Mouse (Mus musculus) embryonic facial prominence, embryonic 14.5 days (tissue): ENCODE data around the gene Plcl1. TPM values are rescaled to one million over a fixed set of nuclear protein-coding genes. Genes with fewer than 3 reads are reported as not detected.

Source experiments
- ATAC-seq: fragments of 200-750 bp; cut with Nextera tagmentation; 2 replicates; pipeline ENCODE4 v1.8.0; 2017; ENCODE audit warnings: low read depth, moderate number of reproducible peaks, moderate TSS enrichment
- DNase-seq: peaks from one replicate; pipeline ENCODE4 v3.0.0-alpha.2; 2015; ENCODE audit warnings: low spot score
- H3K27ac ChIP-seq: fragments of 300-500 bp; sonication (generic); replicated peaks from 2 replicates; pipeline ENCODE4 v1.5.1; 2014; ENCODE audit warnings: low read depth, mild to moderate bottlenecking, low read length, moderate library complexity
- H3K27me3 ChIP-seq: fragments of 300-500 bp; sonication (generic); replicated peaks from 2 replicates; pipeline ENCODE4 v1.6.1; 2014; ENCODE audit warnings: low read length; ENCODE audit not compliant: control insufficient read depth, insufficient read depth
- H3K36me3 ChIP-seq: fragments of 300-500 bp; sonication (generic); 2 replicates; pipeline ENCODE4 v1.6.1; 2014; ENCODE audit warnings: low read length, mixed read lengths; ENCODE audit not compliant: control insufficient read depth, insufficient read depth
- H3K4me1 ChIP-seq: fragments of 300-500 bp; sonication (generic); 2 replicates; pipeline ENCODE4 v1.6.1; 2014; ENCODE audit warnings: antibody characterized with exemption, low read length; ENCODE audit not compliant: control insufficient read depth, insufficient read depth
- H3K4me2 ChIP-seq: fragments of 300-500 bp; sonication (generic); 2 replicates; pipeline ENCODE4 v1.6.1; 2014; ENCODE audit warnings: low read depth, mild to moderate bottlenecking, low read length, moderate library complexity, mixed read lengths
- H3K4me3 ChIP-seq: fragments of 300-500 bp; sonication (generic); 2 replicates; pipeline ENCODE4 v1.5.1; 2014; ENCODE audit warnings: low read depth, mild to moderate bottlenecking, low read length
- H3K9ac ChIP-seq: fragments of 300-500 bp; sonication (generic); 2 replicates; pipeline ENCODE4 v1.6.1; 2014; ENCODE audit warnings: low read depth, mild to moderate bottlenecking, low read length, moderate library complexity, mixed read lengths
- H3K9me3 ChIP-seq: fragments of 300-500 bp; sonication (generic); 2 replicates; pipeline ENCODE4 v1.6.1; 2016; ENCODE audit warnings: low read length; ENCODE audit not compliant: control insufficient read depth
- WGBS: fragments of 180-500 bp; shearing (Covaris S2); extraction: QIAGEN DNeasy Blood & Tissue Kit; methylation state at CpG from one replicate; pipeline ENCODE4 v1.1.7; 2014; 5-methylcytosine and 5-hydroxymethylcytosine counted together
- polyA plus RNA-seq: library from polyadenylated mRNA; unstranded; fragments of >200 nt; fragmentation: Nextera tagmentation; extraction: Ambion mirVana; gene quantifications from 2 replicates; pipeline ENCODE4 v1.2.1, GENCODE M21; 2014

The Plcl1 gene
- polyA plus RNA-seq, 1 experiment from 2014 or later: 2.4 TPM

DNA sequence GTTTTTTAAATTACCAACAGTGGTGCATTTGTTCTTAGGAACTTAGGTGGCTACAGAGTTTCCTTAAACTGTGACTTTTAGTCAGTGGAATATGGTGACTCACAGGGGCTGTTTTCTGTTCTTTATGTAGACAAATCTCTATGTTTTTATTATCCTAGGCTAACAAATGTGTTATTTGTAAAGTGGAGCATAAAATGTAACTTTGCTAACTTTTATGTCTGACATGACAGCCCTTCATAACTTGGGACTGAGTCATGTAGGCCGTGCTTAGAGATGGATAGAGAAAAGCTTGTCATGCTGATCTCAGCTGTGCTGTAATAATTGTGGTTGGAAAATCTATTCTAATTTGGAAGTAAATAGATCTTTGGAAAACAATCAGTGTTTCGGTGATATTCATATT is 23.3 kb downstream of the Plcl1 start:
- 86% methylated on average over 2 of the region's 2 CpGs for WGBS
- Histone ChIP-seq H3K9me3 (no peaks in the 10 kb centered on the region), H3K4me2 (no peak overlapping the region), H3K27ac (no peak overlapping the region), H3K36me3 (no peaks in the 10 kb centered on the region), H3K9ac (no peak overlapping the region), H3K27me3 (no peaks in the 10 kb centered on the region), H3K4me1 (no peaks in the 10 kb centered on the region), H3K4me3 (no peak overlapping the region)
- ATAC-seq: no peak
- no peak for DNase-seq

DNA sequence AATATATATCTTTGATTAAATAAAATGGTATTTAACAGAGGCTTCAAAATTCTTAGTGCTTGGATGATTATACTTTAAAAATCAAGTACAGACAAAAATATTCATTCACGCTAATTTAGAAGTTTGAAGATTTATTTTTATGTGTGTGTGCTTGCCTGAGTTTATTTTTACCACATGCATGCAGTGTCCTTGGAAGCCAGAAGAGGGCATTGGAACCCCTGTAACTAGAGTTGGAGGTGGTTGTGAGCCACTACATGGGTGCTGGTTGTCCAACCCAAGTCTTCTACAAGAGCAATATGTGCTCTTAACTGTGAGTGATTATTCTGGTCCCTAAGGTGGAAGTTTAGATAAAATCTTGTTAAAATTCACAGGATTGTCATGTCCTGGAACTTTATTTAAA is 24.0 kb downstream of the Plcl1 start:
- Histone ChIP-seq H3K4me1 (no peaks in the 10 kb centered on the region), H3K9me3 (no peaks in the 10 kb centered on the region), H3K4me2 (no peak overlapping the region), H3K4me3 (no peak overlapping the region), H3K36me3 (no peaks in the 10 kb centered on the region), H3K27me3 (no peaks in the 10 kb centered on the region), H3K9ac (no peak overlapping the region), H3K27ac (no peak overlapping the region)
- ATAC-seq: no peak
- WGBS: 95% methylated on average over 1 of the region's 1 CpGs
- DNase-seq: no peak

DNA sequence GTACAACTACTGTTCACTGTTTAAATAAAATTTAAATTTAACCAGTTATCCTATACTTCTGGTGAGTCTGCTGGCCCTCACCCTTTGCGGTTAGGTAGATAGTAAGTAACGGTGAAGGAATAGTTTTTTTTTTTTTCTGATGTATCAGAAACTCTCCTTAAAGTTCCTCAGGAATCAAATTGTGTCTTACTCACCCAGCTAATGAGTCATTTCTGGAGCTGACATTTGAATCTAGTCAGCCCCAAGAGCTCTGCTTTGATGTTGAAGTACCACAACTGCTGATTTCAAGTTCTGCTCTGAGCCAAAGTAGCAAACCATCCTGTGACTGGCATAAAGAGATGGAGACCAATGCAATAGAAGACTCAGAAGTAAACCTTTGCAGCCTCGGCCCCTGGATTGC is 24.9 kb downstream of the Plcl1 start:
- Histone ChIP-seq H3K4me3 (no peak overlapping the region), H3K27me3 (no peaks in the 10 kb centered on the region), H3K9ac (no peak overlapping the region), H3K4me1 (no peaks in the 10 kb centered on the region), H3K27ac (no peak overlapping the region), H3K36me3 (no peaks in the 10 kb centered on the region), H3K4me2 (no peak overlapping the region), H3K9me3 (no peaks in the 10 kb centered on the region)
- WGBS: 88% methylated on average over 3 of the region's 3 CpGs
- no peak for DNase-seq
- ATAC-seq: no peak

DNA sequence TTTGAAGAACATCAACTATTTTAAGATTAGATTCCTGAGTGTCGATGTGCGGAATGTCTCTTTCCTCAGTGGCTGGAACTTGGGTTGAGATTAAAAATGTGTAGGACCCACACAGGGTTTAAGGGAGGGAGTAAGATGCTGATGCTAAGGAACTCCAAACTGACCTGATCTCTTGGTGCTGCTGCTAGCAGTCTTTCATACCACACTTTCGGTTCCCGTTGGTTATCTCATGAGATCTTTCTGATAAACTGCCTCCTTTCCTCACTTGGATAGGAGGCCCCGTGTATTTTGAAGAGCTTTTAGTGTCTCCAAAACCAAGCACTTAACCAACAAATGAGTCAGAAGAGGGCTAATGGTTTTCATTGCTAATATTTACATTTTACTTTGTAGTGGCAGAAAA is 30.9 kb downstream of the Plcl1 start:
- Histone ChIP-seq H3K4me1 (no peaks in the 10 kb centered on the region), H3K9ac (no peak overlapping the region), H3K36me3 (no peaks in the 10 kb centered on the region), H3K27ac (no peak overlapping the region), H3K4me2 (no peak overlapping the region), H3K4me3 (no peak overlapping the region), H3K27me3 (no peaks in the 10 kb centered on the region), H3K9me3 (no peaks in the 10 kb centered on the region)
- no peak for ATAC-seq
- DNase-seq: no peak
- WGBS: 75% methylated on average over 5 of the region's 5 CpGs

DNA sequence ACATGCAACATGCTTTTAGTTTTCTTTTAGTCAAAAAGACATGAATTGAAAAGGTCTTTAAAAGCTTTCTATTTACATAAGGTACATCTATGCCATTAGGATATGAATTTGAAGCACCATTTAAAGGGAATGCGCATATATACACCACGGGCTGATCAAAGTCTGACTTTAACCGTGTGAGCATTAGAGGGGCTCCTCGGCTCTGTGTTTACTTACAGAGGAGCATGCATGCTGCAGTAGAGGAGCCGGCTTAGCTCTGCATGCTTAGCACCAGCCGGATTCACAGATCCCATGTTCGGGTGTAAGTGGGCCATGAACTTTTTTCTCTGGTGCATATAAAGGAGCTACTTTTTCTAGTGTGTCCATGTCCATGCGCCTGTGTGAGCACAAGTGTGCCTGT is 31.4 kb downstream of the Plcl1 start:
- no peak overlapping the region for H3K4me3 ChIP-seq
- H3K9ac ChIP-seq: no peak overlapping the region
- no peaks in the 10 kb centered on the region for H3K36me3 ChIP-seq
- ATAC-seq: no peak
- no peaks in the 10 kb centered on the region for H3K9me3 ChIP-seq
- no peaks in the 10 kb centered on the region for H3K27me3 ChIP-seq
- H3K4me2 ChIP-seq: no peak overlapping the region
- no peaks in the 10 kb centered on the region for H3K4me1 ChIP-seq
- H3K27ac ChIP-seq: no peak overlapping the region
- WGBS: 76% methylated on average over 8 of the region's 8 CpGs
- no peak for DNase-seq

DNA sequence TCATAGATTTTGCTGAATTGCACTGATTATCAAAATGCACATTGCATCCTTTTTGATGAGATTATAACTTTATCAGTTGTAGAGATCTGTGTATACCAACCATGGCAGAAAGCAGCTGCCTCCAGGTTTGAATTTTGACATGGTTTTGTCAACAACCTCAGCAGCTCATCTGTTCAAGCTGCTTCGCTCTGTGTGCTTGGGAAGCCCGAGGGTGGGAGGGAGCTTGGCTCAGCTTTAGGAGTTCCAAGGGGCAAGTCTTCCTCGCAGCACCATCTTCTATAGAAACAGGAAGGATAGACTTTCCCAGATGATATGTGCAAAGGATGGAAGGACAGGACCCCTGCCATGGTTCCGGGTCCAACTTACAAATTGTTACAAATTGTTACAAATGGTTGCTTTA is 32.9 kb downstream of the Plcl1 start:
- Histone ChIP-seq H3K27ac (no peak overlapping the region), H3K4me2 (no peak overlapping the region), H3K9me3 (no peaks in the 10 kb centered on the region), H3K9ac (no peak overlapping the region), H3K27me3 (no peaks in the 10 kb centered on the region), H3K4me3 (no peak overlapping the region), H3K36me3 (no peaks in the 10 kb centered on the region), H3K4me1 (no peaks in the 10 kb centered on the region)
- 72% methylated on average over 4 of the region's 4 CpGs for WGBS
- no peak for ATAC-seq
- DNase-seq: no peak

DNA sequence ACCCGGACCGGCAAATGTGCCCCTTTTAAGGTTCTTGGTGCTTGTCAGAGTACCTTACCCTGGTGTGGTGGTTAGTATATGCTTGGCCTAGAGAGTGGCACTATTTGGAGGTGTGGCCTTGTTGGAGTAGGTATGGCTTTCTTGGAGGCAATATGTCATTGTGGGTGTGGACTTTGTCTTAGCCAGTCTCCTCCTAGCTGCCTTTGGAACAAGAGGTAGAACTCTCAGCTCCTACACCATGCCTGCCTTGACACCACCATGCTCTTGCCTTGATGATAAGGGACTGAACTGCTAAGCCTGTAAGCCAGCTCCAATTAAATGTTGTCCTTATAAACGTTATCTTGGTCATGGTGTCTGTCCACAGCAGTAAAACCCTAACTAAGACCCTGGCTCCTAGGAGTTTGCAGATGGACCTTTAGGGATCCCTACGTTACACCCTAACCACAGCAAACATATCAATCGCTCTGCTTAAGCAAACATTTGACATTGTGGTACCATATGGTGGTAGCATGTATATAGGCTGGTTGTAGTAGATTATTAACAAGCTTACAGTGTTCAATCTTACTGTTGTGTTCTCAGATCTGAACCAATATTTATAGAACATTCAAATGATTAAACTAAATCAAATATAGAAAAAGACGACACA is 39.4 kb downstream of the Plcl1 start:
- Histone ChIP-seq H3K9me3 (no peaks in the 10 kb centered on the region), H3K4me1 (no peaks in the 10 kb centered on the region), H3K27ac (no peak overlapping the region), H3K4me2 (no peak overlapping the region), H3K27me3 (no peaks in the 10 kb centered on the region), H3K36me3 (no peaks in the 10 kb centered on the region), H3K4me3 (no peak overlapping the region), H3K9ac (no peak overlapping the region)
- DNase-seq (no peak), ATAC-seq (no peak)
- 86% methylated on average over 6 of the region's 6 CpGs for WGBS

DNA sequence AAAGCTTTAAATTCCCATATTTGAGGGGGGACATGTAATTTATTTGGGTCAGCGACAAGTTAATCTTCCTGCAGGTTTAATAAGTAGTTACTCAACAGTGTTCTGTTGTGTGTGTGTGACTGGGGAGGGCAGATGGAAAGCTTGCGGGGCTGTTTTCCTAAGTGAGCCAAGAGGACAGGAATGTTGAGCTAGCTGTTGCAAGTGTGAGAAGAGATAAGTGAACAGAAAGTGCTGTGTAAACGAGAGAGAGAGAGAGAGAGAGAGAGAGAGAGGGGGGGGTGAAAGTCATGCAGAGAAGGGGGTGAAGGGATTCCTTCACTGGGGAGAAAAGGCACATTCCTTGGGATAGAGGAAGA is 39.9 kb downstream of the Plcl1 start:
- 59% methylated on average over 3 of the region's 3 CpGs for WGBS
- Histone ChIP-seq H3K4me3 (no peak overlapping the region), H3K27ac (no peak overlapping the region), H3K9ac (no peak overlapping the region), H3K36me3 (no peaks in the 10 kb centered on the region), H3K9me3 (no peaks in the 10 kb centered on the region), H3K27me3 (no peaks in the 10 kb centered on the region), H3K4me2 (no peak overlapping the region), H3K4me1 (no peaks in the 10 kb centered on the region)
- no peak for DNase-seq
- no peak for ATAC-seq

DNA sequence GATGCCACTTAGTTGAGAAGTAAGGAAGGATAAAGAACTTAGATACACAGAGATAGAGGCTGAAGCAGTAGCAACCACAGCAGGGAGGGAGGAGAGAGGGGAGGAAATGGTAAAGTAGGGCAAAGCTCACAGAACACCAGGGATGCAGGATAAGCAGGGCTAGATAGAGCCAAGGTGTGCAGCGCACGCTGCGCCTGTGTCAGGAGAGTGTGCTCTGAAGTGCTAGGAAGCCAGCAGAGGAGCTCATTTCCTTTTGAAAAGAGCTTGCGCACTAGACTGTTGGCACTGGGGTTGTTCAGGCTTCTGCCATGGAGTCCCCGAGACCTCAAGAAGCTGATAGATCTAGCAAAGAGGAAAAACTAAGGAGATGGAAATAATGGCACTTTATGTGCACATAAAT is 40.6 kb downstream of the Plcl1 start:
- 85% methylated on average over 5 of the region's 5 CpGs for WGBS
- Histone ChIP-seq H3K4me1 (no peaks in the 10 kb centered on the region), H3K27me3 (no peaks in the 10 kb centered on the region), H3K4me3 (no peak overlapping the region), H3K36me3 (no peaks in the 10 kb centered on the region), H3K27ac (no peak overlapping the region), H3K9ac (no peak overlapping the region), H3K4me2 (no peak overlapping the region), H3K9me3 (no peaks in the 10 kb centered on the region)
- ATAC-seq (no peak), DNase-seq (no peak)
